Mouse (Mus musculus) limb, embryonic 15.5 days (tissue): ENCODE measurements around the gene Dlg2. TPM values are rescaled to one million over a fixed set of nuclear protein-coding genes. Genes with fewer than 3 reads are reported as not detected.

Source experiments
- ATAC-seq: fragments of 200-750 bp; cut with Nextera tagmentation; 2 replicates; pipeline ENCODE4 v1.8.0; 2017; ENCODE audit warnings: low read depth, moderate TSS enrichment; ENCODE audit not compliant: insufficient number of reproducible peaks, low FRiP score, low TSS enrichment
- H3K27ac ChIP-seq: fragments of 300-500 bp; sonication (generic); 2 replicates; pipeline ENCODE4 v1.5.1; 2015; ENCODE audit warnings: moderate library complexity, mild to moderate bottlenecking, inconsistent platforms
- H3K27me3 ChIP-seq: fragments of 300-500 bp; sonication (generic); 2 replicates; pipeline ENCODE4 v1.6.1; 2015; ENCODE audit warnings: inconsistent platforms
- H3K36me3 ChIP-seq: fragments of 300-500 bp; sonication (generic); 2 replicates; pipeline ENCODE4 v1.6.1; 2015; ENCODE audit warnings: inconsistent platforms
- H3K4me1 ChIP-seq: fragments of 300-500 bp; sonication (generic); 2 replicates; pipeline ENCODE4 v1.6.1; 2015; ENCODE audit warnings: inconsistent platforms
- H3K4me2 ChIP-seq: fragments of 300-500 bp; sonication (generic); 2 replicates; pipeline ENCODE4 v1.6.1; 2015; ENCODE audit warnings: mild to moderate bottlenecking, inconsistent platforms
- H3K4me3 ChIP-seq: fragments of 300-500 bp; sonication (generic); 2 replicates; pipeline ENCODE4 v1.5.1; 2015; ENCODE audit warnings: mild to moderate bottlenecking, inconsistent platforms
- H3K9ac ChIP-seq: fragments of 300-500 bp; sonication (generic); 2 replicates; pipeline ENCODE4 v1.6.1; 2015; ENCODE audit warnings: inconsistent platforms
- H3K9me3 ChIP-seq: fragments of 300-500 bp; sonication (generic); 2 replicates; pipeline ENCODE4 v1.6.1; 2016; ENCODE audit warnings: inconsistent platforms
- WGBS: fragments of 180-500 bp; shearing (Covaris S2); methylation state at CpG from one replicate; pipeline ENCODE4 v1.1.7; 2015; 5-methylcytosine and 5-hydroxymethylcytosine counted together
- polyA plus RNA-seq: library from polyadenylated mRNA; unstranded; fragments of >200 nt; fragmentation: Nextera tagmentation; extraction: Ambion mirVana; gene quantifications from 2 replicates; pipeline ENCODE4 v1.2.1, GENCODE M21; 2015

The Dlg2 gene
- polyA plus RNA-seq, 1 experiment from 2014 or later = 7.6 TPM

GRCm38 (mm10) chr7:91389272-91389671 lies 912.8 kb downstream of the Dlg2 start:
- Histone ChIP-seq H3K9ac (no peak overlapping the region), H3K4me2 (no peak overlapping the region), H3K4me1 (no peaks in the 10 kb centered on the region), H3K27ac (no peak overlapping the region), H3K36me3 (no peaks in the 10 kb centered on the region), H3K4me3 (no peak overlapping the region), H3K27me3 (no peaks in the 10 kb centered on the region), H3K9me3 (no peaks in the 10 kb centered on the region)
- no peak for ATAC-seq
- WGBS = 83% methylated on average over 5 of the region's 5 CpGs

GRCm38 (mm10) chr7:91397827-91398226 lies 921.4 kb downstream of the Dlg2 start:
- no peaks in the 10 kb centered on the region for H3K4me1 ChIP-seq
- H3K4me3 ChIP-seq = no peak overlapping the region
- no peaks in the 10 kb centered on the region for H3K36me3 ChIP-seq
- no peaks in the 10 kb centered on the region for H3K9me3 ChIP-seq
- 31% methylated on average over 3 of the region's 3 CpGs for WGBS
- no peak overlapping the region for H3K4me2 ChIP-seq
- ATAC-seq = no peak
- no peaks in the 10 kb centered on the region for H3K27me3 ChIP-seq
- H3K9ac ChIP-seq = no peak overlapping the region
- H3K27ac ChIP-seq = no peak overlapping the region

- WGBS = 83% methylated on average over 5 of the region's 5 CpGs
- Histone ChIP-seq H3K36me3 (no peaks in the 10 kb centered on the region), H3K4me2 (no peak overlapping the region)
Observed at GRCm38 (mm10) chr7:91412109-91412508, 935.6 kb downstream of the Dlg2 start.

GRCm38 (mm10) chr7:91414150-91414549 lies 937.7 kb downstream of the Dlg2 start:
- 79% methylated on average over 2 of the region's 2 CpGs for WGBS
- no peak for ATAC-seq
- H3K4me1 ChIP-seq = no peaks in the 10 kb centered on the region

More at GRCm38 (mm10) chr7:91412109-91412508, 935.6 kb downstream of the Dlg2 start:
- no peak for ATAC-seq
- Histone ChIP-seq H3K4me3 (no peak overlapping the region), H3K27me3 (no peaks in the 10 kb centered on the region), H3K9ac (no peak overlapping the region), H3K27ac (no peak overlapping the region), H3K9me3 (no peaks in the 10 kb centered on the region), H3K4me1 (no peaks in the 10 kb centered on the region)

GRCm38 (mm10) chr7:91414749-91415148 lies 938.3 kb downstream of the Dlg2 start:
- no peak for ATAC-seq
- no peak overlapping the region for H3K4me3 ChIP-seq
- H3K4me2 ChIP-seq = no peak overlapping the region
- no peaks in the 10 kb centered on the region for H3K9me3 ChIP-seq
- H3K4me1 ChIP-seq = no peaks in the 10 kb centered on the region
- H3K27me3 ChIP-seq = no peaks in the 10 kb centered on the region
- no peaks in the 10 kb centered on the region for H3K36me3 ChIP-seq
- H3K27ac ChIP-seq = no peak overlapping the region
- H3K9ac ChIP-seq = no peak overlapping the region
- WGBS = 73% methylated on average over 2 of the region's 2 CpGs

More at GRCm38 (mm10) chr7:91414150-91414549, 937.7 kb downstream of the Dlg2 start:
- Histone ChIP-seq H3K9ac (no peak overlapping the region), H3K4me2 (no peak overlapping the region), H3K4me3 (no peak overlapping the region), H3K36me3 (no peaks in the 10 kb centered on the region), H3K27ac (no peak overlapping the region), H3K9me3 (no peaks in the 10 kb centered on the region), H3K27me3 (no peaks in the 10 kb centered on the region)

GRCm38 (mm10) chr7:91420215-91420614 lies 943.7 kb downstream of the Dlg2 start:
- Histone ChIP-seq H3K27me3 (no peaks in the 10 kb centered on the region), H3K9ac (no peak overlapping the region), H3K9me3 (no peaks in the 10 kb centered on the region), H3K4me1 (no peaks in the 10 kb centered on the region), H3K4me2 (no peak overlapping the region), H3K27ac (no peak overlapping the region), H3K4me3 (no peak overlapping the region), H3K36me3 (no peaks in the 10 kb centered on the region)
- WGBS = 78% methylated on average over 4 of the region's 4 CpGs
- ATAC-seq = no peak

- Histone ChIP-seq H3K4me1 (no peaks in the 10 kb centered on the region), H3K9me3 (no peaks in the 10 kb centered on the region), H3K9ac (no peak overlapping the region), H3K27me3 (no peaks in the 10 kb centered on the region), H3K4me2 (no peak overlapping the region), H3K27ac (no peak overlapping the region), H3K4me3 (no peak overlapping the region), H3K36me3 (no peaks in the 10 kb centered on the region)
- 62% methylated on average over 4 of the region's 4 CpGs for WGBS
- ATAC-seq = no peak
Observed at GRCm38 (mm10) chr7:91423784-91424183, 947.3 kb downstream of the Dlg2 start.

- no peaks in the 10 kb centered on the region for H3K36me3 ChIP-seq
- ATAC-seq = no peak
- H3K27me3 ChIP-seq = no peaks in the 10 kb centered on the region
- no peak overlapping the region for H3K27ac ChIP-seq
- no peak overlapping the region for H3K9ac ChIP-seq
- H3K4me3 ChIP-seq = no peak overlapping the region
- no peak overlapping the region for H3K4me2 ChIP-seq
- H3K9me3 ChIP-seq = no peaks in the 10 kb centered on the region
- WGBS = 45% methylated on average over 5 of the region's 5 CpGs
- H3K4me1 ChIP-seq = no peaks in the 10 kb centered on the region
Observed at GRCm38 (mm10) chr7:91429712-91430275, 953.3 kb downstream of the Dlg2 start.

- no peaks in the 10 kb centered on the region for H3K36me3 ChIP-seq
- H3K4me1 ChIP-seq = no peaks in the 10 kb centered on the region
- no peak for ATAC-seq
- H3K9me3 ChIP-seq = no peaks in the 10 kb centered on the region
- no peak overlapping the region for H3K4me2 ChIP-seq
- WGBS = 37% methylated on average over 11 of the region's 11 CpGs
- H3K4me3 ChIP-seq = no peak overlapping the region
- H3K9ac ChIP-seq = no peak overlapping the region
- H3K27me3 ChIP-seq = no peaks in the 10 kb centered on the region
- H3K27ac ChIP-seq = no peak overlapping the region
Observed at GRCm38 (mm10) chr7:91431594-91432240, 955.2 kb downstream of the Dlg2 start.

- no peak for ATAC-seq
- Histone ChIP-seq H3K4me2 (no peak overlapping the region), H3K9me3 (no peaks in the 10 kb centered on the region), H3K36me3 (no peaks in the 10 kb centered on the region), H3K27me3 (no peaks in the 10 kb centered on the region), H3K4me3 (no peak overlapping the region), H3K9ac (no peak overlapping the region), H3K4me1 (no peaks in the 10 kb centered on the region), H3K27ac (no peak overlapping the region)
- WGBS = 77% methylated on average over 4 of the region's 4 CpGs
Observed at GRCm38 (mm10) chr7:91432563-91432962, 956.1 kb downstream of the Dlg2 start.

GRCm38 (mm10) chr7:91434739-91435138 lies 958.3 kb downstream of the Dlg2 start:
- no peak for ATAC-seq
- 71% methylated on average over 5 of the region's 5 CpGs for WGBS
- no peaks in the 10 kb centered on the region for H3K4me1 ChIP-seq

GRCm38 (mm10) chr7:91440326-91440725 lies 963.9 kb downstream of the Dlg2 start:
- H3K4me2 ChIP-seq = no peak overlapping the region
- no peak overlapping the region for H3K9ac ChIP-seq
- no peaks in the 10 kb centered on the region for H3K4me1 ChIP-seq
- no peaks in the 10 kb centered on the region for H3K9me3 ChIP-seq
- WGBS = 80% methylated on average over 6 of the region's 6 CpGs
- H3K4me3 ChIP-seq = no peak overlapping the region
- no peaks in the 10 kb centered on the region for H3K27me3 ChIP-seq
- H3K36me3 ChIP-seq = no peaks in the 10 kb centered on the region
- ATAC-seq = no peak
- no peak overlapping the region for H3K27ac ChIP-seq

More at GRCm38 (mm10) chr7:91434739-91435138, 958.3 kb downstream of the Dlg2 start:
- H3K9me3 ChIP-seq = no peaks in the 10 kb centered on the region
- H3K36me3 ChIP-seq = no peaks in the 10 kb centered on the region
- H3K4me2 ChIP-seq = no peak overlapping the region
- no peak overlapping the region for H3K27ac ChIP-seq
- no peak overlapping the region for H3K9ac ChIP-seq
- H3K4me3 ChIP-seq = no peak overlapping the region
- H3K27me3 ChIP-seq = no peaks in the 10 kb centered on the region
